Mouse (Mus musculus): ENCODE results near the gene Itsn2. TPM values are rescaled to one million over a fixed set of nuclear protein-coding genes. Genes with fewer than 3 reads are reported as not detected.
"Not testable (repeated sequence)": the region's sequence is repeated elsewhere in the genome, so short reads cannot be mapped to it uniquely, and the experiment has no call there.

Gene Itsn2
- polyA plus RNA-seq, 1 experiment = 8.4 TPM

DNA sequence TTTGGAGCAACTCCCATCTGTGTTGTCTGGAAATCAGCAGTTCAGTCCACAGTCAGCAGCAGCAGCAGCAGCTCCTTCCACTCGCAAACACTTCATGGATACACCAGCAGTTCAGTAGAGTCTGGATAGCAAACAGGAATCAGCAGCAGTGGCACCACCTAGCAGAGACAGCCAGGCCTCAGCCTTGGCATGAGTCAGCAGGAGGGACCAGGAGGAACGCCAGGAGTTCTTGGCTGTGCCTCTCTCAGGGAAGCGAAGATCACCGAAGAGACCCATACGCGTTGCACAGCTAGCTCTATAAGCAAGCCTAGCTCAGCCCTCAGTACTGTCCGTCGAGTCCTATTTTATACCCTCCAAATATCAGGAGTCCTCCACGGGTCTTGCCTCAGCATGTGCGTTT lies 152.0 kb downstream of the Itsn2 start:
- Histone ChIP-seq H3K4me3 (no peak overlapping the region), H3ac (ENCODE audit: control insufficient read depth, insufficient read length) (no peak overlapping the region), H3K27me3 (ENCODE audit: control insufficient read depth, insufficient read depth, insufficient read length) (no peaks in the 10 kb centered on the region), H3K79me2 (ENCODE audit: control insufficient read depth, insufficient read depth) (no peaks in the 10 kb centered on the region), H3K4me2 (ENCODE audit: low read depth) (no peak overlapping the region), H3K36me3 (ENCODE audit: control insufficient read depth, insufficient read depth) (no peaks in the 10 kb centered on the region)
- TF ChIP-seq REST (IDR thresholded peaks at IDR 0.05; ENCODE audit: insufficient read depth, insufficient read length) (no peak), USF1 (IDR thresholded peaks at IDR 0.05; ENCODE audit: low read depth) (no peak), MYOG (IDR thresholded peaks at IDR 0.05; ENCODE audit: control insufficient read depth in 1 of 3, insufficient read depth in 1 of 3, insufficient read length in 2 of 3, low read depth in 2 of 3) (no peak), TCF3 (IDR thresholded peaks at IDR 0.05; ENCODE audit: insufficient read length, low read depth) (no peak), CEBPB (IDR thresholded peaks at IDR 0.05; ENCODE audit: insufficient read depth, poor library complexity, severe bottlenecking) (no peak), POLR2AphosphoS2 (IDR thresholded peaks at IDR 0.05; ENCODE audit: insufficient read length, low read depth) (no peak), TCF12 (IDR thresholded peaks at IDR 0.05; ENCODE audit: insufficient read depth, poor library complexity, severe bottlenecking) (no peak), MYOD1 (IDR thresholded peaks at IDR 0.05; ENCODE audit: control insufficient read depth in 1 of 3, insufficient read length in 2 of 3, low read depth in 2 of 3) (no peak), E2F4 (IDR thresholded peaks at IDR 0.05; ENCODE audit: insufficient read depth) (no peak), MAX (IDR thresholded peaks at IDR 0.05; ENCODE audit: low read depth) (no peak), SRF (IDR thresholded peaks at IDR 0.05; ENCODE audit: control insufficient read depth, insufficient read length, low read depth) (no peak)

DNA sequence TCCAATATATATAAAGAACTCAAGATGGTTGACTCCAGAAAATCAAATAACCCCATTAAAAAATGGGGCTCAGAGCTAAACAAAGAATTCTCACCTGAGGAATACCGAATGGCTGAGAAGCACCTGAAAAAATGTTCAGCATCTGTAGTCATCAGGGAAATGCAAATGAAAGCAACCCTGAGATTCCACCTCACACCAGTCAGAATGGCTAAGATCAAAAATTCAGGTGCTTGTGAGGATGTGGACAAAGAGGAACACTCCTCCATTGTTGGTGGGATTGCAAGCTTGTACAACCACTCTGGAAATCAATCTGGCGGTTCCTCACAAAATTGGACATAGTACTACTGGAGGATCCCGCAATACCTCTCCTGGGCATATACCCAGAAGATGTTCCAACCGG lies 162.0 kb downstream of the Itsn2 start:
- H3K36me3 ChIP-seq (ENCODE audit: control insufficient read depth, insufficient read depth); H3K4me3 ChIP-seq; H3K27me3 ChIP-seq (ENCODE audit: control insufficient read depth, insufficient read depth, insufficient read length); H3K79me2 ChIP-seq (ENCODE audit: control insufficient read depth, insufficient read depth); H3K4me2 ChIP-seq (ENCODE audit: low read depth); H3ac ChIP-seq (ENCODE audit: control insufficient read depth, insufficient read length): not testable (repeated sequence)

DNA sequence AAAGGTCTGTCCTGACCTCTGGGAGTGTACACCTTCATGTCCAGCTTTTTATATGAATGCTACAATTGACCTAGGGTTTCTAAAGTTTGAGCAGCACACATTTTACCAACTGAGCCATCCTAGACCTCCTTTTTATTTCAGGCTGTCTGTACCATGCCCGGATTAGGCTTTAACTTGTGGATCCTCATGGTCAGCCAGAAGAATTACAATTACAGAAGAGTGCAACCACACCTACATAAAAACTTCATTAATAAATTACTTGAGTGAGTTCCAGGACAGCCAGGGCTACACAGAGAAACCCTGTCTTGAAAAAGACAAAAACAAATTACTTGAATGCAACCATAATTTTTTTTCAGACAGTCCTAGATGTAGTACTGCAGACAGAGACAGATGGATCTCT lies 164.6 kb downstream of the Itsn2 start:
- no peak overlapping the region for H3ac ChIP-seq (ENCODE audit: control insufficient read depth, insufficient read length)
- no peak overlapping the region for H3K4me2 ChIP-seq (ENCODE audit: low read depth)
- no peaks in the 10 kb centered on the region for H3K27me3 ChIP-seq (ENCODE audit: control insufficient read depth, insufficient read depth, insufficient read length)
- no peak for TF ChIP-seq REST (IDR thresholded peaks at IDR 0.05; ENCODE audit: insufficient read depth, insufficient read length)
- no peak for TF ChIP-seq MYOD1 (IDR thresholded peaks at IDR 0.05; ENCODE audit: control insufficient read depth in 1 of 3, insufficient read length in 2 of 3, low read depth in 2 of 3)
- no peak for TF ChIP-seq MAX (IDR thresholded peaks at IDR 0.05; ENCODE audit: low read depth)
- TF ChIP-seq E2F4 (IDR thresholded peaks at IDR 0.05; ENCODE audit: insufficient read depth) = no peak
- TF ChIP-seq MYOG (IDR thresholded peaks at IDR 0.05; ENCODE audit: control insufficient read depth in 1 of 3, insufficient read depth in 1 of 3, insufficient read length in 2 of 3, low read depth in 2 of 3) = no peak
- TF ChIP-seq TCF12 (IDR thresholded peaks at IDR 0.05; ENCODE audit: insufficient read depth, poor library complexity, severe bottlenecking) = no peak
- TF ChIP-seq POLR2A (IDR thresholded peaks at IDR 0.05; ENCODE audit: insufficient read length, low read depth) = no peak
- TF ChIP-seq SRF (IDR thresholded peaks at IDR 0.05; ENCODE audit: control insufficient read depth, insufficient read length, low read depth) = no peak
- TF ChIP-seq USF1 (IDR thresholded peaks at IDR 0.05; ENCODE audit: low read depth) = no peak
- no peaks in the 10 kb centered on the region for H3K36me3 ChIP-seq (ENCODE audit: control insufficient read depth, insufficient read depth)
- no peak overlapping the region for H3K4me3 ChIP-seq
- H3K79me2 ChIP-seq (ENCODE audit: control insufficient read depth, insufficient read depth) = no peaks in the 10 kb centered on the region

Other genes with a start within 250 kb of the Itsn2 start
- 7.1 TPM for gene Ncoa1, start 115.5 kb upstream of the Itsn2 start, polyA plus RNA-seq (2012; fragmentation: generic; extraction: Trizol)
- gene Gm3625, start 289 bp downstream of the Itsn2 start, polyA plus RNA-seq (2012; fragmentation: generic; extraction: Trizol) = not detected
- gene Fam228a, start 145.8 kb downstream of the Itsn2 start, polyA plus RNA-seq (2012; fragmentation: generic; extraction: Trizol) = not detected
- gene Pfn4, start 176.4 kb downstream of the Itsn2 start, polyA plus RNA-seq (2012; fragmentation: generic; extraction: Trizol) = 0.02 TPM
- gene Fam228b, start 176.6 kb downstream of the Itsn2 start, polyA plus RNA-seq (2012; fragmentation: generic; extraction: Trizol) = 0.07 TPM
- 100.0 TPM for gene Sf3b6, start 224.9 kb downstream of the Itsn2 start, polyA plus RNA-seq (2012; fragmentation: generic; extraction: Trizol)
- gene Fkbp1b, start 249.0 kb downstream of the Itsn2 start, polyA plus RNA-seq (2012; fragmentation: generic; extraction: Trizol) = 7.3 TPM

Data from myocyte (in vitro differentiated cells).